Mouse (Mus musculus): ENCODE measurements at regions not wholly inside any gene's neighbourhood (a gene's known extent, or its start where the extent isn't known, plus 50 kb on each side); places are given as distances from the start of the nearest gene placed in this dataset.

DNA sequence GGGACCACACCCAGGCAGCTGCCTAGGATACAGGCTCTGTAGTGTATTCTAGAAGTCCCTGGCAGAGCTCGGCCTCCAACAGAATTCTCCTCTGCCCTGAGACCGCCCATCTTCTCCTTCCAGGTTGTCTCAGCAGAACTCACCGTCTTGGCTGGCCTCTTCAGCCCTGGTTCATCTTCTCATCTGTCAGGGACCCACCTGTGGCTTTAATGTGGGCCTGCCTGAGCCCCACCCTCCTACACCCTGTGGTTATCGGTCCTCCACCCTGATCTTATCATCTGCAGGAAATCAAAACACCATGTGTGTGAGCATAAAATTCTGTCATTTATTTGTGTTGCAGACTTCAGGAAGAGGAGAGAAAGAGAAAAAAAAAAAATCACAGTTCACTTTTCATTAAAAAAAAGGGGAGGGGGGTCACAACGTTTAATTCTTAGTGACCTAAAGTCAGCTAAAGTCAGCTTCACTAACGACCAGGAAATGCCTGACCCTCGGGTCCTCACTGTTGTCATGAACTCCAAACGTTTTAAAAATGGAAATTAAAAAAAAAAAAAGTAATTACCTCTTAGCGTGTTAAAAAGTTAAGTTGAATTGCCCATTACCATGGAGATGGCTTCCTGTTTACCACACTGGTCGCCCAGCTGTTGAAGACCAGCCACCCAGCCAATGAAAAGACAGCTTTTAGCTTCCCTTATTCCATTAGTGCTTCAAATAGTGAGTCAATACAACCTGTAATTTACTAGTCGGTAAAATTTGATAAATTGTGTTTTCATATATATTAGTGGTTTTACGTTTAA, 176.7 kb downstream of the Cog6 start:
- TF ChIP-seq CTCF (IDR thresholded peaks at IDR 0.05; ENCODE audit: low read depth) = no peak
- no peak for TF ChIP-seq EP300 (IDR thresholded peaks at IDR 0.05; ENCODE audit: low read depth)
